Mouse (Mus musculus): Measurements from ENCODE around the gene Uts2. TPM values are rescaled to one million over a fixed set of nuclear protein-coding genes. Genes with fewer than 3 reads are reported as not detected.
"Not testable (repeated sequence)": the region's sequence is repeated elsewhere in the genome, so short reads cannot be mapped to it uniquely, and the experiment has no call there.

The Uts2 gene
- polyA plus RNA-seq, 1 experiment from 2014 or later = not detected

- DNase-seq (ENCODE audit: low spot score) (no peak), ATAC-seq (replicated peaks; ENCODE audit: low FRiP score, low TSS enrichment, low read depth) (no peak)
- H3K4me1 ChIP-seq (replicated peaks; ENCODE audit: control insufficient read depth, insufficient read depth, low read length) = no peaks in the 10 kb centered on the region
- no peak overlapping the region for H3K9ac ChIP-seq (ENCODE audit: low read length)
- H3K27ac ChIP-seq (ENCODE audit: low read depth) = no peak overlapping the region
- H3K4me2 ChIP-seq (ENCODE audit: low read length) = no peak overlapping the region
- H3K4me3 ChIP-seq (ENCODE audit: low read depth, low read length) = no peak overlapping the region
- H3K36me3 ChIP-seq (ENCODE audit: control insufficient read depth, insufficient read depth, low read length) = no peaks in the 10 kb centered on the region
- H3K9me3 ChIP-seq (ENCODE audit: control insufficient read depth, low read length) = no peaks in the 10 kb centered on the region
- WGBS = 95% methylated on average over 9 of the region's 9 CpGs
- no peaks in the 10 kb centered on the region for H3K27me3 ChIP-seq (replicated peaks; ENCODE audit: control insufficient read depth, insufficient read depth, low read length)
Measured at GRCm38 (mm10) chr4:150998626-150999025, 1.7 kb downstream of the Uts2 start.

- H3K4me3 ChIP-seq (ENCODE audit: low read depth, low read length) = no peak overlapping the region
- ATAC-seq (replicated peaks; ENCODE audit: low FRiP score, low TSS enrichment, low read depth) (no peak), DNase-seq (ENCODE audit: low spot score) (no peak)
- H3K27ac ChIP-seq (ENCODE audit: low read depth) = no peak overlapping the region
- no peaks in the 10 kb centered on the region for H3K9me3 ChIP-seq (ENCODE audit: control insufficient read depth, low read length)
- H3K9ac ChIP-seq (ENCODE audit: low read length) = no peak overlapping the region
- H3K4me1 ChIP-seq (replicated peaks; ENCODE audit: control insufficient read depth, insufficient read depth, low read length) = no peaks in the 10 kb centered on the region
- H3K27me3 ChIP-seq (replicated peaks; ENCODE audit: control insufficient read depth, insufficient read depth, low read length) = no peaks in the 10 kb centered on the region
- H3K36me3 ChIP-seq (ENCODE audit: control insufficient read depth, insufficient read depth, low read length) = 0 out of 2 replicates have a peak, but pooled peaks cover 7% of the 10 kb centered on the region
- no peak overlapping the region for H3K4me2 ChIP-seq (ENCODE audit: low read length)
- 50% methylated on average over 13 of the region's 13 CpGs for whole genome bisulfite sequencing
Measured at GRCm38 (mm10) chr4:151001397-151001796, 4.5 kb downstream of the Uts2 start.

DNA sequence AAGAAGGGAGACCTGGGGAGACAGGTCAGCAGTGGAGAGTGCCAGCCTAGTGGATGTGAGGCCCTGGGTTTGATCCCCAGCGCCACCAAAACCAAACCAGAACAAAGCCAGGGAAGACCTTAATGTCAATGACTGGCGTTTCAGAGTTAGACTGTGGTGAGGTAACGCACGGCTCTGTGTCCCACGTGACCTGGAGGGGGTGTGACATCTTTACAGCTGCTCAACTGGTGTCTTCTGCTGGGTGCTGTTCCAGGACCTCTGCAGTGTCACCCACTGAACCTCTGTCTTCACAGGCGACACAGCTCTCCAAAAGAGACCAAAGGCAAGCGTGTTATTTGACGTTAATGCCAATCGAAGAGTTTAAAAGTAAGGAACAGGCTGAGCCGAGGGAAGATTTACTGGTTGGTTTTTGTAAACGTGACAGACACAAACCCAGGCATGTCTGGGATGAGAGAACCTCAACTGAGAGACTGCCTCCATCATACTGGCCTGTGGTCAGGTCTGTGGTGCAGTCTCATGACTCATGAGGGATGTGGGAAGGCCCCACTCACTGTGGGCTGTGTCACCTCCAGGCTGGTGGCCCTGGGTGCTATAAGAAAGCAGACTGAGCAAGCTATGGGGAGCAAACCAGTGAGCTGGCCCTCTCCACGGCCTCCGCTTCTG lies 8.9 kb downstream of the Uts2 start:
- Histone ChIP-seq H3K27me3 (replicated peaks; ENCODE audit: control insufficient read depth, insufficient read depth, low read length) (no peaks in the 10 kb centered on the region), H3K4me1 (replicated peaks; ENCODE audit: control insufficient read depth, insufficient read depth, low read length) (no peaks in the 10 kb centered on the region), H3K4me3 (ENCODE audit: low read depth, low read length) (no peak overlapping the region), H3K36me3 (ENCODE audit: control insufficient read depth, insufficient read depth, low read length) (0 out of 2 replicates have a peak, but pooled peaks cover 7% of the 10 kb centered on the region), H3K9ac (ENCODE audit: low read length) (no peak overlapping the region), H3K9me3 (ENCODE audit: control insufficient read depth, low read length) (no peaks in the 10 kb centered on the region), H3K4me2 (ENCODE audit: low read length) (no peak overlapping the region), H3K27ac (ENCODE audit: low read depth) (no peak overlapping the region)
- no peak for ATAC-seq (replicated peaks; ENCODE audit: low FRiP score, low TSS enrichment, low read depth)
- WGBS = 90% methylated on average over 13 of the region's 13 CpGs
- DNase-seq (ENCODE audit: low spot score) = no peak

DNA sequence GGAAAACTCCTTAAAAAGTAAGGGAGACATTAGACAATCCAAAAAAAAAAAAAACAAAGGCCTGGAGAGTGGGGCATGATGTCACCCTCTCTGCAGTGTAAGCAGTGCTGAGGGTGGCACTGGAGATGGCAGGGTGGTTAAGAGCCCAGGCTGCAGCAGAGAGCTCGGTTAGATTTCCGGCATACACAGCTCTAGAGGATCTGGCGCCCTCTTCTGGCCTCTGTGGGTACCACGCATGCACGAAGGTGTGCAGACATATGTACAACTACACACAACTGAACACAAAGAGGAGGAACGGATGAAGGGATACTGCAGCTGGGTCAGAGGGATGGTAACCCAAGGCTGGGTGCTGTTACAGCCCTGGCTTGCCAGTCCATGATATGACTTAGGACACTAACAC lies 10.0 kb downstream of the Uts2 start:
- no peak for ATAC-seq (replicated peaks; ENCODE audit: low FRiP score, low TSS enrichment, low read depth)
- Histone ChIP-seq H3K9me3 (ENCODE audit: control insufficient read depth, low read length) (no peaks in the 10 kb centered on the region), H3K4me2 (ENCODE audit: low read length) (no peak overlapping the region), H3K4me3 (ENCODE audit: low read depth, low read length) (no peak overlapping the region), H3K27me3 (replicated peaks; ENCODE audit: control insufficient read depth, insufficient read depth, low read length) (no peaks in the 10 kb centered on the region), H3K4me1 (replicated peaks; ENCODE audit: control insufficient read depth, insufficient read depth, low read length) (no peaks in the 10 kb centered on the region), H3K9ac (ENCODE audit: low read length) (no peak overlapping the region), H3K36me3 (ENCODE audit: control insufficient read depth, insufficient read depth, low read length) (peaks cover 7% of the 10 kb centered on the region; the same call in 1 of the 2 replicates), H3K27ac (ENCODE audit: low read depth) (no peak overlapping the region)
- DNase-seq (ENCODE audit: low spot score) = peak; percentile 63
- 58% methylated on average over 6 of the region's 6 CpGs for WGBS

DNA sequence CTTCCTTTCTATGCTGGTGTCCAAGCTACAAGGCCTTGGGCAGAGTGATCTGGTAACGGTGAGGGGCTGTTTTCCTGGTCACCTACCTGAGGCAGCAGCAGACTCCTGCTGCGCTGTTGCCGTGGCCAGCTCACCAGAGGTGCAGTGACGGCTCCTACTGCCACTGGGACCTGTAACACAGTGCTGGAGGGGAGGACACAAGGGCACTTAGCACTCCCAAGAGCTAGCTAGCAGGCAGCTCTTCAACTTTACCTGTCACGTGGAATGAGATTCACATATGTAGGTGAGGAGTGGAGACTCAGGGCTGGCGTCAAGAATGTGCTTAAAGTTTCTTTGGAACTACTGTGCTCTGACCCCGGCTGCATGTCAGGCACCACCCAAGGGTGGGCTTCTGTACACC lies 13.4 kb downstream of the Uts2 start:
- H3K4me3 ChIP-seq (ENCODE audit: low read depth, low read length) = no peak overlapping the region
- no peak for DNase-seq (ENCODE audit: low spot score)
- no peaks in the 10 kb centered on the region for H3K4me1 ChIP-seq (replicated peaks; ENCODE audit: control insufficient read depth, insufficient read depth, low read length)
- WGBS = 88% methylated on average over 7 of the region's 7 CpGs
- no peaks in the 10 kb centered on the region for H3K27me3 ChIP-seq (replicated peaks; ENCODE audit: control insufficient read depth, insufficient read depth, low read length)
- no peaks in the 10 kb centered on the region for H3K9me3 ChIP-seq (ENCODE audit: control insufficient read depth, low read length)
- H3K9ac ChIP-seq (ENCODE audit: low read length) = no peak overlapping the region
- no peak for ATAC-seq (replicated peaks; ENCODE audit: low FRiP score, low TSS enrichment, low read depth)
- no peak overlapping the region for H3K27ac ChIP-seq (ENCODE audit: low read depth)
- peaks cover 4% of the 10 kb centered on the region; the same call in 1 of the 2 replicates for H3K36me3 ChIP-seq (ENCODE audit: control insufficient read depth, insufficient read depth, low read length)
- no peak overlapping the region for H3K4me2 ChIP-seq (ENCODE audit: low read length)

GRCm38 (mm10) chr4:151015946-151016345 lies 19.0 kb downstream of the Uts2 start:
- 82% methylated on average over 10 of the region's 10 CpGs for WGBS
- no peak for DNase-seq (ENCODE audit: low spot score)

DNA sequence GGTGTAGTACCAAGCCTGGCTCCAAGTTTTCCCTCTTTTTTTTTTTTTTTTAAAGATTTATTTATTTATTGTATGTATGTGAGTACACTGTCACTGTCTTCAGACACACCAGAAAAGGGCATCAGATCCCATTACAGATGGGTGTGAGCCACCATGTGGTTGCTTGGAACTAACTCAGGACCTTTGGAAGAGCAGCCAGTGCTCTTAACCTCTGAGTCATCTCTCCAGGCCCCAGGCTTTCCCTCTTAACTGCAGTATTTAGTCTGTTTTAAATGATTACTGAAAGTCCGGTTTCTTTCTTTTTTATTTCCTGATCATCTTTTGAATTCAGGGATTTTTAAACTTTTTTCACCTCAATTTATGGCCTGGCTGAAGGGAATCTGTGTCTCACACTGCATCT lies 20.5 kb downstream of the Uts2 start:
- not testable (repeated sequence) for ATAC-seq (replicated peaks; ENCODE audit: low FRiP score, low TSS enrichment, low read depth); H3K9ac ChIP-seq (ENCODE audit: low read length); H3K9me3 ChIP-seq (ENCODE audit: control insufficient read depth, low read length); H3K27me3 ChIP-seq (replicated peaks; ENCODE audit: control insufficient read depth, insufficient read depth, low read length); H3K4me2 ChIP-seq (ENCODE audit: low read length); DNase-seq (ENCODE audit: low spot score); H3K4me1 ChIP-seq (replicated peaks; ENCODE audit: control insufficient read depth, insufficient read depth, low read length); H3K27ac ChIP-seq (ENCODE audit: low read depth); H3K4me3 ChIP-seq (ENCODE audit: low read depth, low read length)
- peaks cover 10% of the 10 kb centered on the region; the same call in 1 of the 2 replicates for H3K36me3 ChIP-seq (ENCODE audit: control insufficient read depth, insufficient read depth, low read length)
- WGBS = 89% methylated on average over 1 of the region's 1 CpGs

More at GRCm38 (mm10) chr4:151015946-151016345, 19.0 kb downstream of the Uts2 start:
- Histone ChIP-seq H3K4me1 (replicated peaks; ENCODE audit: control insufficient read depth, insufficient read depth, low read length) (0 out of 2 replicates have a peak, but pooled peaks cover 8% of the 10 kb centered on the region), H3K9ac (ENCODE audit: low read length) (no peak overlapping the region), H3K27me3 (replicated peaks; ENCODE audit: control insufficient read depth, insufficient read depth, low read length) (no peaks in the 10 kb centered on the region), H3K9me3 (ENCODE audit: control insufficient read depth, low read length) (no peaks in the 10 kb centered on the region), H3K27ac (ENCODE audit: low read depth) (no peak overlapping the region), H3K4me2 (ENCODE audit: low read length) (no peak overlapping the region), H3K36me3 (ENCODE audit: control insufficient read depth, insufficient read depth, low read length) (peaks cover 10% of the 10 kb centered on the region; the same call in 1 of the 2 replicates), H3K4me3 (ENCODE audit: low read depth, low read length) (no peak overlapping the region)
- no peak for ATAC-seq (replicated peaks; ENCODE audit: low FRiP score, low TSS enrichment, low read depth)

DNA sequence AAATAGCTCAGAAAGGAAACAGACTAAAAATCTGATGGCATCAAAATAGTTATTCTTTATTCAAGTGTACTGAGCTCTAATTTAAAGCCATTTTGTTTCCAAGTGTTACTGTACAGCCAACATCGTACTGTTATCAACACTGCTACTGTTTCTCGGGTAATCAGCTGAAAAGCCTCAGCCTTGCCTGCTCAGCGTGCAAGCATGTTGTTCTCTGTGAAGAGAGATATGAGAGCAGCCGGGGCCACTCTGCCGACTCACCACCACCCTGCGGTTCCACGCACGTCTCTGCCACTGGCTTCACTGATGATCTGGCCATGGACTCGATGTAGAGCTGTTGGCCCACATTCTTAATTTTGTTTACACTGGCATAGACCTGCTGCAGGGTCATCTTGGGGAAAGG lies 27.3 kb downstream of the Uts2 start:
- H3K9me3 ChIP-seq (ENCODE audit: control insufficient read depth, low read length) = no peaks in the 10 kb centered on the region
- DNase-seq (ENCODE audit: low spot score) = no peak
- H3K9ac ChIP-seq (ENCODE audit: low read length) = no peak overlapping the region
- no peak overlapping the region for H3K27ac ChIP-seq (ENCODE audit: low read depth)
- H3K4me3 ChIP-seq (ENCODE audit: low read depth, low read length) = no peak overlapping the region
- H3K4me2 ChIP-seq (ENCODE audit: low read length) = no peak overlapping the region
- no peaks in the 10 kb centered on the region for H3K36me3 ChIP-seq (ENCODE audit: control insufficient read depth, insufficient read depth, low read length)
- H3K27me3 ChIP-seq (replicated peaks; ENCODE audit: control insufficient read depth, insufficient read depth, low read length) = no peaks in the 10 kb centered on the region
- WGBS = 88% methylated on average over 9 of the region's 9 CpGs
- no peak for ATAC-seq (replicated peaks; ENCODE audit: low FRiP score, low TSS enrichment, low read depth)
- H3K4me1 ChIP-seq (replicated peaks; ENCODE audit: control insufficient read depth, insufficient read depth, low read length) = 0 out of 2 replicates have a peak, but pooled peaks cover 8% of the 10 kb centered on the region

DNA sequence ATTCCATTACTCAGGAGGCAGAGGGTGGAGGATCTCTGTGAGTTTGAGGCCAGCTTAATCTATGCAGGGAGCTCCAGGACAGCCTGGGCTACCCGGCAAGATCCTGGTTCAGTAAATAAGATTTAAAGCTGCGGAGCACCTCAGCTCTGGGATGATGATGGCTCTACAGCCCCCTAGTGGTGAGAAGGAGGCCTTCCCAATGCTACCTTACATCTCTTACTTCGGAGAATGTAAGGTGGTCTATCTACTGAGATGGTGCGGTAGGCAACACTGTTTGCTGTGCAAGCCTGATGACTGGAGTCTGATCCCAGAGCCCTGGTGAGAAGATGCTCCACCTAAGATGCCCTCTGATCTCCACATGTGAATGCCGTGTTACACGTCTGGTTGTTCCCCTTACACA lies 30.1 kb downstream of the Uts2 start:
- no peak overlapping the region for H3K4me2 ChIP-seq (ENCODE audit: low read length)
- H3K9ac ChIP-seq (ENCODE audit: low read length) = no peak overlapping the region
- 45% methylated on average over 6 of the region's 6 CpGs for WGBS
- DNase-seq (ENCODE audit: low spot score) (no peak), ATAC-seq (replicated peaks; ENCODE audit: low FRiP score, low TSS enrichment, low read depth) (0 out of 2 replicates have a peak, but pooled peaks have one; percentile 27)
- H3K9me3 ChIP-seq (ENCODE audit: control insufficient read depth, low read length) = no peaks in the 10 kb centered on the region
- H3K27ac ChIP-seq (ENCODE audit: low read depth) = no peak overlapping the region
- no peak overlapping the region for H3K4me3 ChIP-seq (ENCODE audit: low read depth, low read length)
- no peaks in the 10 kb centered on the region for H3K36me3 ChIP-seq (ENCODE audit: control insufficient read depth, insufficient read depth, low read length)
- no peaks in the 10 kb centered on the region for H3K4me1 ChIP-seq (replicated peaks; ENCODE audit: control insufficient read depth, insufficient read depth, low read length)
- no peaks in the 10 kb centered on the region for H3K27me3 ChIP-seq (replicated peaks; ENCODE audit: control insufficient read depth, insufficient read depth, low read length)

All from intestine, embryonic 14.5 days (tissue).